Mouse (Mus musculus) hindlimb bud, embryonic 11.5 days (tissue): Measurements from ENCODE around the gene Mff.

ENCODE experiments used
- DNase-seq: peaks from one replicate; pipeline ENCODE4 v3.0.0-alpha.2; 2012; ENCODE audit warnings: low read depth, low spot score; ENCODE audit errors: extremely low spot score

Mff gene

DNA sequence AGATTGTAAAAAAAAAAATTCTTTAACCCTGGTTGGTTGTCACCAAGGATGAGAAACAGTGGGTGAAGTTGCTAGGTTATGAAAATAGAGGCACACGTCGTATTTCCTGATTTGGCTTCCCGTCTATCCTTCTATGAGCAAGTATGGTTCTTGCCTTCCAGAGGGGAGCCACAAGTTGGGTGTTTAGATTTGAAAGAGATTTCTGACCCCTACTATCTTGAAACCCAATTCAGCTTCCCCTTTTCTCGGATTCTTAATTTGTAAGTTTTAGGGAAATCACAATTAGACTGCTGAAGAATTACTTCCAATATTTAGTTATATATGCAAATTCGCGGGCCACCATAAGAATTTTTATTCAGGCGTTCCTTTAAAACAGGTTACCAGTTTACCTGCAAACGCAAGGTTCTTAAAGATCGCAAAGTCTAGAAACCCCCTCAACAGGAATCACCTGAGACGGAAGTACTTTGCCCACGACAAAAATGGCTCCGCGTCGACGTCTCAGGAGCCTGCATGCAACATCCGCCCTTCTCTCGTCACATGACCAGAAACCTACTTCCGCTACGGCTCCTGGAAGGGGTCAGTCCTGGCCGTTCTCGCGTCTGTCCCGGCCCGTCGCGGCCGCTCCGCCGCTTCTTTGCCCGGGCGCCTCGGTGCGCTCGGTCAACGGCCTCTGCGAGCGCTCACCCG lies at the start of gene Mff:
Mff (plus strand) TSS at position 552 of the 687 bp plus-strand sequence.
- peak; percentile 82 for DNase-seq

DNA sequence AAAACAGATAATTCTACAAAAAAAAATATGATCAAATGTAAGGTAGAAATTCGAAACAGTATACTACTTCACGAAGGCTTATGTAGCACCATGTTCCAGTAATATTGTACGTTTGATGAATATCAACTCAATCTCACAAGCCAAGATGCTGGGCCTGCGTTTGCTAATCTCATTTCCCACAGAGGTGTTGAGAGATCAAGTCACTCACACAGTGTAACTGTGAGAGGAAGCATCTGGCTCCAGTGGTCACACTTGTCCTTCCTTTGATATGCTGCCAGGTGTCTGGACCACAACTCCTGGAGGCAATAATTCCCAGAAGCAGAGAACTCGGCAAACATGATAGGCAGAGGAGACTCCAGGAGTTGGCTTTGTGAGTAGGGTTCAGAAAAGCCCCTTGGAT lies 38.4 kb upstream of the Mff start:
- no peak for DNase-seq

DNA sequence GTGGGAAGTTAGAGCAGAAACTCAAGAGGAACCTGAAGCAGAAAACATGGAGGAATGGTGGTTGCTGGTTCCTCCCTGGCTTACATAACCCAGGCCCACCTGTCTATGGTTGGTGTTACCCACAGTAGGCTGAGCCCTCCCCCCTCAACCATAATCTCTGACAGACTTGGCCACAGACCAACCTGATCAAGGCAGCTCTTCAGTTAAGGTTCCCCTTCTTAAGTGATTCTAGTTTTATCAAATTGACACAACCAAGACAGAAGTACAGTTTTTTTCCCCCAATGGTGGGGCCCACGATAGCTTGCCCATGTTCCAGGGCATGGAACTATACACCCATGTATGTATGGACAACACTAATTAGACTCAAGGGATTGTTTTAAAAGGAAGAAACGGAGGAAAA lies 37.8 kb upstream of the Mff start:
- no peak for DNase-seq

- no peak for DNase-seq
Observed at GRCm38 (mm10) chr1:82687931-82688330, 36.8 kb upstream of the Mff start.

- no peak for DNase-seq
Observed at GRCm38 (mm10) chr1:82695915-82696314, 28.8 kb upstream of the Mff start.

DNA sequence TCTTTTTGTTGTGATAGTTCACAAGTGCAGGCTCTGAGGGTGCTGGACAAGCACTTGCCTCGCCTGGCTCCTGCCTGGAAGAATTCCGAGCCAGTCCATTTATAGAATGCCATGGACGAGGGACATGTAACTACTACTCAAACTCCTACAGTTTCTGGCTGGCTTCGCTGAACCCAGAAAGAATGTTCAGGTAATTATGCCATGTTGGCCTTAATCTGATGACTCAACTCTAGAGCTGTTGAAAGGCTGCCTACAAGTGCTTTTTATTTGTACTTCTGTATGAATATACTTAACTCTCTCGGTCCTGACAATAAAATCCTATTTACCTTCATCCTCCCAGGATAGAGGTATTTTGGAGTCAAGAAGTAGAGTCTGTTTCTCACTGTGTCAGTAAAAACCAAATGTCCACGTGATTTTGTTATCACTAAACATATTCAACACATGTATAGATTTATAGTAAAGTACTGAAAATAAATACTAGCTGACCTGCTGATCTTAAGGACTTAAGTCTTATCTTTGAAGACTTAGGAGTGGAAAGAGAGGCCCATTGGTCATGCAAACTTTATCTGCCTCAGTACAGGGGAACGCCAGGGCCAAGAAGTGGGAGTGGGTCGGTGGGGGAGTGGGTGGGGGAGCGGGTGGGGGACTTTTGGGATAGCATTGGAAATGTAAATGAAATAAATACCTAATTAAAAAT lies 6.7 kb upstream of the Mff start:
- no peak for DNase-seq

DNA sequence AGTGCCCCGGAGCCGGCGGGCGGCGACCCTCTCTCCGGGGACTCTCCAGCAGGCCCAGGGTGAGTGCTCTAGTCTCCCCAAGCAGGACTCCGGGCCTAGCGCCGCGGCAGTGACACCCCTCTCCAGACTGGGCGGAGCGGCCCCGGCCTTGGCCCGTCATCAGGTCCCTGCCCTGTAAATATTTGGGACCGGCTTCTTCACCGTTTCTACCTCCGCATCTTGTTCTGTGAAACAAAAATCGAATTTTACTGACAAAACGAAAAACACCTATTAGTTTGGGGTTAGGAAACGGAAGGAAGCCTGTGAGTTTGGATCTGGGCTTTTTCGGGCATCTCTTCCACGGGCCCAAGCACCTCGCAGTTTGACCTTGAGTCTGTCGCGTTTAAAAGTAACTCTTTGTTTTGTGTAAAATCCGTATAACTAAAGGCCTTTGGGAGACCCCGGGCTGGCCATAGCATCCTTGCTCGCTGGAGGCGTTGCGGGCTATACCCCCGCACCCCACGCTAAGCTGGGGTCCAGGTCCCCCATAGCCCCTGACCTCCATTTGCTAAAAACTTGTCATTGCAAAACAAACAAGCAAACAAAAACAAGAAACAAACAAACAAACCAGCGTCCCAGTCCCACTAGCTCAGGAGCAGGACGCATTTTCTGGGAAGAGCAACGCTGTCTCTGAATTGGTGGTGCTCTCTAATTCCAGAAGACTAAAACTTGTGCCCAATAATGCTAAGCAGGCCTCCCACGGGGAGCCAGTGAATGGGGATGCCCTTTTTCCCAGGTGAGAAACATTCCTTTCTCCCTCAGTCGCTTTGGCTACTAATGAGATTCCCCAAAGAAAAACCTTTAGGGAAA lies 560 bp downstream of the Mff start:
- DNase-seq: no peak

- no peak for DNase-seq
Observed at GRCm38 (mm10) chr1:82725875-82726185, 1.1 kb downstream of the Mff start.

GRCm38 (mm10) chr1:82726482-82726881 lies 1.8 kb downstream of the Mff start:
- DNase-seq: no peak

GRCm38 (mm10) chr1:82733357-82733756 lies 8.7 kb downstream of the Mff start:
- DNase-seq: no peak

GRCm38 (mm10) chr1:82738066-82738465 lies 13.4 kb downstream of the Mff start:
- no peak for DNase-seq

- no peak for DNase-seq
Observed at GRCm38 (mm10) chr1:82741539-82741938, 16.8 kb downstream of the Mff start.

DNA sequence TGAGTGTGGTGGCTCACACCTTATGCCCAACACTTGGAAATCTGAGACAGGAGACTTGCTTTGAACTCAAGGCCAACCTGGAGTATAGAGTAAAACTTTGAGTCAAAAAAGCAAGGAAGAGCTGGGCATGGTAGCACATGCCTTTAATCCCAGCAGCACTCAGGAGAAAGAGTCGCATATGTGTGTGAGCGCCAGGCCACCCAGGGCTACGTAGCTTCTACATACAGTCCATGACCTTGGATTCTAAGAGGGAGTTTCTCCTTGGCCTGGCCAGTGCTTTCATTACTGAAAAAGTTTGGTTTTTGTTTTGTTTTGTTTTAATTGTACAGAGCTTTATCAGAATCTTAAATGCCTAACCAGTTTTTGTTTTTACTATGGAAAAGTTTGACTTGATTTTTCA lies 19.3 kb downstream of the Mff start:
- no peak for DNase-seq

DNA sequence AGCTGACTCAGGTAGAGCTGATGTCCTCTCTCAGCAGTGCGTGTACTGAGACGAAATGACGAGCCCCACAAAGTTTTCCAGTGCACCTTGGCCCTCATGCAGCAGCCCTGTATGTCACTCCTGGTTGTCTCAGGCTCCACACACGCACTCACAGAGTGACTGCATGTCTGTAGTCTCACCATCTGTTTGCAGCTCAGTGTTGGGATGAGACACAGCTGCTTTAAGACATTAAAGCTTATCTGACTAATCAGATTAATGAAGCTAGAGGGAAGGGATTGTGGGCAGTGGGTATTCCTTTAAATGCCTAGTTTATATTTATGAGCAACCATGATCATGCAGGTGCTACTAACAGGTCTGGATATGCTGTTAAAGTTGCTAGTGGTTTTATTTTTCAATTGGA lies 21.7 kb downstream of the Mff start:
- no peak for DNase-seq

DNA sequence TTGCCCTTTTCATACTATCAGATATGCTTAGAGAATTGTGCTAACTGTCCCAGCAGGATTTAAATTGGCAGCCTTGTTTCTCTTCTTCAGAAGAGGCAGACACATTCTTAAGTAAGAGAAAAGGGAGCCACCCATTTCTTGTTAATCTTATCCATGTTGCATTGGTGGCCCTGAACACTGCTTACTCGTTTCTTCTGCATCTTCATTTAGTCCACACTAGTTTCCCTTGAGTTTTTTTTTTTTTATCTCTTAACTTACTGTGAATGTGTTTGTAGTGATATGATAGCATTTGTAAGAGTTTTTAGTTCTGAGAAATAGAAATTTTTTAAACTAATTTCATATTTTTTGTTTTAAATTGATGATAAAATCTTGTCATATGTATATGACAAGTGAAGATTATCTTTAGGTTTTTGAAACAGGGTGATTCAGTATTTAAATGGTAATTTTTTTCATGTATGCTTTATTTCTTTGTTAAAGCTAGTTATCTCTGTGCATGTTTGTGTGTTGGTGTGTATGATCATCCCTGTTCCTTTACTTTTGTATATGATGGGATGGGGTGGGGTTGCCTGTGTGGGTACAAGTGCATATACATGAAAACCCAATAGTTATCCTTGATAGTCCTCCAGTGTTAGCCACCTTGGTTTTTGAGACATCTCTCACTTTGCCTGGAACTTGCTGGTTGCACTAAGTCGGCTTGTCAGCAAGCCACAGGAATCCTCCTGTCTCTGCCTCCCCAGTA lies 23.2 kb downstream of the Mff start:
- DNase-seq: no peak

DNA sequence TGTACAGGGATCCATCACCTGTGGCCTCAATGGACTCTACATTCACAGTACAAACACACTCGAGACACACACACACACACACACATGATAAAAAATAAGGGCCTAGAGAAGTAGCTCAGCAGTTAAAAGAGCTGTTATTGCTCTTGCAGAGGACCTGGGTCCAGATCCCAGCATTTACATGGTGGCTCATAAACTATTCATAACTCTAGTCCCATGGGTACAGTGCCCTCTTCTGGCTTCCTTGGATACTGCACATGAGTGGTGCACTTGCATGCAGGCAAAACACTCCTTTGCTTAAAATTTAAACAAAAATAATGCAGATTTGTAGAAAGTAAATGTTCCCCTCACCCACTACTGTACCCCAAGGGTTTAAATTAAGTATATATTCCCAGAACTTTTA lies 34.8 kb downstream of the Mff start:
- DNase-seq: no peak

DNA sequence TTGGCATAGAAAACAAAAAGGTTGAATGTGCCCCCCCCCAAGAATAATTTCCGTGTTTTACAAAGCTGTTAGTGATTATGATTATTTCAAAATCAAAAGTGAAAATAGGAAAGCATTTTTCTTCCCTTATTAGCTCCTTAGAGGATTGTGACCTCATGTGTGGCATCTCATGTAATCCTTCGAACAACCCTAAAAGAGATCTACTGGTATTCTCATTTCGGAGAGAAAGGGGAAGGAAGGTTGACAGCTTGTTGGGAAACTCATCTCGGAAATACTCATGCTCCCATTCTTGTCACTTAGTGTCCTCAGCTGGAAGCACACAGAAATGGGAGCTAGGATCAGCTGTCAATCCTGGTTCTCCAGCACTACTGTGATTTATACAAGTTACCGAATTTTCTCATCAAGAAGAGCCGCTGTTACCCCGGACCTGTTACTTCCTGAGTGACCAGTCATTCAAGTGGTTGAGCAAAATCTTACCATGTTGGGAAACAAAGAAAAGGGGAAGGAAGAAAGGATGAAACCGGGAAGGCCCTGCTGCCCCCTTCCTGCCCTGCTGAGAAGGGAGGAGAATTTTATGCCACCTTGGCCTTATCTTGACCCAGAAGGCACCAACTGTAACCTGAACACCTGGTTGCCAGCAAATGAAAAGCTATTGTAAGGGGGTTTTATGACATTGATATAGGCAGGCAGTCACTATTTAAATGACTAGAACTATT lies 36.9 kb downstream of the Mff start:
- DNase-seq: no peak

- DNase-seq: no peak
Observed at GRCm38 (mm10) chr1:82762274-82762673, 37.6 kb downstream of the Mff start.

GRCm38 (mm10) chr1:82766227-82766626 lies 41.5 kb downstream of the Mff start:
- no peak for DNase-seq

GRCm38 (mm10) chr1:82766641-82767040 lies 42.0 kb downstream of the Mff start:
- DNase-seq: no peak

DNA sequence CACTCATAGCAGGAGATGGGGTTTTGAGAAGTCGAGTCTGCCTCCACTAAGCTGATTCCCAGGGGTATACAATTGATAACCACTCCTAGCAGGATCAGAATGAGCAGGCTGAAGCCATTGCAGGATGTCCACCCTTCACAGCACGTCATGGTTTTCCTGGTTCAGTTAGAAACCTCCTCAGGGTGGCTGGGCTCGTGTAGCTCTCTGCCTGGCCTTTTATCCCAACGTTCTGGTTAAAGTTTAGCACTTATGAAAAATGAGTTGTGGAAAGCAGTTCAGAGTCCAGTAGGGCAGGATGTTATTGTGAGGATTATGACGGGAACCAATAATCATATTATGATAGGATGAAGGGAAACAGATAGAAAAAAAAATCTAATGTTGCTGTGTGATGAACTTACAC lies 43.6 kb downstream of the Mff start, which contains the start of gene Tm4sf20:
Tm4sf20 (minus strand) TSS at position 193 of the 400 bp plus-strand sequence.
- no peak for DNase-seq
